Mouse (Mus musculus): ENCODE measurements around the gene Hist1h2an.

DNA sequence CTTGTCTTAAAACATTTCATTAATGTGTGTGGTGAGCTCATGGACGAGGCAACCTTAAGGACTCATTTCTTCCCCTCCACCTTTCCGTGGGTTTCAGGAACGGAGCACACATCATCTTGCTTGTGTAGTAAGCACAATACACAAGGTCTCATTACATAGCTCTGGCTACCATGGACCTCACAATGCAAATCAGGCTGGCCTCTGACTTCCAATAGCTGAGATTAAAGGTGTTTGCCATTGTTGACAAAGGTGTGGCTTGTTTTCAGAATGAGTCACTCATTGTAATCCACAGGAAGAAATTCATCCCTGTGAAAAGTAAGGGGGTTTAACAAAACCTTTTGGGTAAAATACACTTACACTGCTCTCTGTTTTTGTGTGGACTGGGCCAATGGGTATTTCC lies 41.5 kb upstream of the Hist1h2an start:
- TF ChIP-seq CTCF (IDR thresholded peaks at IDR 0.05; ENCODE audit: control insufficient read depth, insufficient read depth, low read length) (no peak), POLR2A (IDR thresholded peaks at IDR 0.05; ENCODE audit: borderline replicate concordance, control insufficient read depth, low read depth, low read length) (no peak)
